Mouse (Mus musculus) G1E (cell line): ENCODE results near the gene Ccdc191. TPM values are rescaled to one million over a fixed set of nuclear protein-coding genes. Genes with fewer than 3 reads are reported as not detected.

Source experiments
- ATAC-seq: 2 replicates; pipeline ENCODE4 v1.8.0; 2016; ENCODE audit warnings: mild to moderate bottlenecking; ENCODE audit not compliant: insufficient number of reproducible peaks, poor library complexity, low FRiP score, severe bottlenecking; ENCODE audit errors: extremely low read depth
- DNase-seq: peaks from one replicate; pipeline ENCODE4 v3.0.0; 2012; ENCODE audit warnings: low spot score
- H3K27me3 ChIP-seq: 2 replicates; pipeline ENCODE4 v1.6.1; 2012; ENCODE audit warnings: mild to moderate bottlenecking, low read length, inconsistent platforms; ENCODE audit not compliant: insufficient read depth
- H3K36me3 ChIP-seq: replicated peaks from 2 replicates; pipeline ENCODE3; 2012; ENCODE audit warnings: mild to moderate bottlenecking, inconsistent platforms
- H3K4me1 ChIP-seq: 2 replicates; pipeline ENCODE4 v1.6.1; 2012; ENCODE audit warnings: low read depth, low read length, inconsistent platforms, mixed read lengths; ENCODE audit not compliant: insufficient read depth
- H3K4me3 ChIP-seq: 2 replicates; pipeline ENCODE4 v1.5.1; 2012; ENCODE audit warnings: low read depth, mild to moderate bottlenecking, inconsistent platforms, low read length, moderate library complexity, mixed read lengths
- H3K9me3 ChIP-seq: replicated peaks from 2 replicates; pipeline ENCODE4 v1.6.1; 2012; ENCODE audit warnings: inconsistent platforms
- CTCF ChIP-seq: IDR thresholded peaks from 2 replicates; pipeline ENCODE4 v1.5.1; 2012; ENCODE audit warnings: low read depth, low read length, inconsistent platforms, mixed read lengths
- GATA1 ChIP-seq: IDR thresholded peaks from 2 replicates; pipeline ENCODE4 v1.6.1; 2012; ENCODE audit warnings: borderline replicate concordance, low read length, inconsistent platforms, mixed read lengths
- GATA2 ChIP-seq: IDR thresholded peaks from 2 replicates; pipeline ENCODE4 v1.6.1; 2012; ENCODE audit warnings: low read depth, low read length, inconsistent platforms, borderline replicate concordance
- POLR2AphosphoS5 ChIP-seq: IDR thresholded peaks from 2 replicates; pipeline ENCODE4 v1.6.1; 2012; ENCODE audit warnings: low read depth, low read length, inconsistent platforms; ENCODE audit not compliant: insufficient replicate concordance
- TAL1 ChIP-seq: conservative IDR thresholded peaks from 2 replicates; pipeline ENCODE4 v1.6.1; 2012; ENCODE audit warnings: low read depth, low read length, inconsistent platforms, mixed read lengths
- polyA plus RNA-seq: library from polyadenylated mRNA; stranded (reverse); fragments of >175 nt; gene quantifications from 2 replicates; pipeline ENCODE4 v1.2.3, GENCODE M21; 2012
- total RNA-seq, 2 experiments: library from RNA; stranded (forward) in 1 of 2; stranded (reverse) in 1 of 2; fragments of 200-1000 nt in 1 of 2; fragments of >200 nt in 1 of 2; fragmentation: Nextera tagmentation in 1 of 2; gene quantifications; 2 replicates each; pipeline ENCODE4 v1.2.3; 2014 to 2017

Gene Ccdc191
- total and polyA plus RNA-seq, 3 experiments = 2.9 to 19.6 (median 16.3) TPM

GRCm38 (mm10) chr16:43894501-43894900 is 4.9 kb downstream of the Ccdc191 start:
- Histone ChIP-seq H3K4me1 (peaks cover 8% of the 10 kb centered on the region), H3K9me3 (no peaks in the 10 kb centered on the region), H3K4me3 (no peak overlapping the region), H3K27me3 (no peaks in the 10 kb centered on the region), H3K36me3 (peaks cover 33% of the 10 kb centered on the region)
- ATAC-seq = no peak
- no peak for DNase-seq
- no peak for TF ChIP-seq TAL1
- no peak for TF ChIP-seq GATA1

DNA sequence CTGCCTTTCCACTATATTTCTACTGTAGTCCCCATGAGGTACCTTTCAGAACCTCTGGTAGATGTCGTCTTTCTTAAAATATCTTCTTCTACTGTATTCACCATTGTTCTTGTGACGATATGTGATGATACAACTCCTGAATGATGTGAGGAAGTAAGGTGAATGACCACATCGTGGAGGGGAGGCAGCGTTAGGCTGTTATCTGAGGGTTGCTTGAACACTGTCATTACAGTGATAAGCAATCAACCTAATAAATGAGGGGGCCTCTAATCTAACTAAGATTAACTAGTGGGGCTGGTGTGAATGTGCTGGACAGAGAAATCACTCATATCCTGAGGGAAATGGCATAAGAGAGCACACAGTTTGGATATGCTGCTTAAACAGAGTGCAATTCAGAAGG is 10.5 kb downstream of the Ccdc191 start:
- ATAC-seq (peak; percentile 63), DNase-seq (no peak)
- Histone ChIP-seq H3K36me3 (peaks cover 26% of the 10 kb centered on the region), H3K4me3 (no peak overlapping the region), H3K27me3 (no peaks in the 10 kb centered on the region), H3K9me3 (no peaks in the 10 kb centered on the region), H3K4me1 (peaks cover 7% of the 10 kb centered on the region)
- TF ChIP-seq POLR2AphosphoS5 (no peak), GATA1 (no peak), CTCF (no peak), TAL1 (no peak), GATA2 (no peak)

GRCm38 (mm10) chr16:43900571-43900970 is 11.0 kb downstream of the Ccdc191 start:
- H3K9me3 ChIP-seq = no peaks in the 10 kb centered on the region
- ATAC-seq = no peak
- peaks cover 7% of the 10 kb centered on the region for H3K4me1 ChIP-seq
- TF ChIP-seq TAL1 = no peak
- TF ChIP-seq GATA1 = no peak
- no peak for DNase-seq
- peaks cover 27% of the 10 kb centered on the region for H3K36me3 ChIP-seq
- H3K27me3 ChIP-seq = no peaks in the 10 kb centered on the region
- H3K4me3 ChIP-seq = no peak overlapping the region

DNA sequence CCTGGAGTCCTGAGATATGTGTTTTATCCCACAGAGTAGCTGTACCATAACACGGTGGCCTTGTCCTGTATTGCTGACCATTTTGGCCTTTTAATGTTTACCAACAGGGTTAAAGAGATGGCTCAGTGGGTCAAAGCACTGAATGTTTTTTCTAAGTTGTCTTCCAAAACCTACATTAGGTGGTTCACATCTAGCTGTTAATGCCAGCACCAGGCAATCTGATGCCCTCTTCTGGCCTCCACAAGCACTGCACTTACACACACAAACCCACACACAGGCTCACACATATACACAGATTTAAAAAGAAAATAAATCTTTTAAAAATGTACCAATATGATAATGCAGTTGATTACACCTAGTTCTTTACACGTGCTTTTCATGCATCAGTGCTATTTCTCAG is 19.3 kb downstream of the Ccdc191 start:
- Histone ChIP-seq H3K4me3 (no peak overlapping the region), H3K9me3 (no peaks in the 10 kb centered on the region), H3K4me1 (no peaks in the 10 kb centered on the region), H3K27me3 (no peaks in the 10 kb centered on the region), H3K36me3 (peaks cover 48% of the 10 kb centered on the region)
- TF ChIP-seq CTCF = peak; percentile 29; the same call in 1 of the 2 replicates
- no peak for TF ChIP-seq GATA1
- ATAC-seq (peak; percentile 45; the same call in 1 of the 2 replicates), DNase-seq (no peak)

- Histone ChIP-seq H3K36me3 (peaks cover 27% of the 10 kb centered on the region), H3K4me1 (no peaks in the 10 kb centered on the region), H3K4me3 (no peak overlapping the region), H3K9me3 (no peaks in the 10 kb centered on the region), H3K27me3 (no peaks in the 10 kb centered on the region)
- TF ChIP-seq CTCF (no peak), POLR2AphosphoS5 (no peak), TAL1 (no peak), GATA2 (no peak), GATA1 (no peak)
- no peak for ATAC-seq
- DNase-seq = no peak
Observed at GRCm38 (mm10) chr16:43918867-43919266, 29.3 kb downstream of the Ccdc191 start.

- ATAC-seq = no peak
- Histone ChIP-seq H3K27me3 (no peaks in the 10 kb centered on the region), H3K36me3 (peaks cover 32% of the 10 kb centered on the region), H3K4me1 (no peaks in the 10 kb centered on the region), H3K4me3 (no peak overlapping the region), H3K9me3 (no peaks in the 10 kb centered on the region)
- no peak for DNase-seq
- no peak for TF ChIP-seq TAL1
- no peak for TF ChIP-seq POLR2AphosphoS5
- no peak for TF ChIP-seq CTCF
- TF ChIP-seq GATA1 = no peak
- TF ChIP-seq GATA2 = no peak
Observed at GRCm38 (mm10) chr16:43922024-43922423, 32.4 kb downstream of the Ccdc191 start.

- no peak for TF ChIP-seq TAL1
- no peak for TF ChIP-seq CTCF
- no peak for TF ChIP-seq GATA2
- no peak for TF ChIP-seq POLR2AphosphoS5
- TF ChIP-seq GATA1 = no peak
Observed at GRCm38 (mm10) chr16:43922630-43923029, 33.0 kb downstream of the Ccdc191 start.

More at GRCm38 (mm10) chr16:43922630-43923029, 33.0 kb downstream of the Ccdc191 start:
- Histone ChIP-seq H3K4me1 (no peaks in the 10 kb centered on the region), H3K9me3 (no peaks in the 10 kb centered on the region), H3K36me3 (peaks cover 33% of the 10 kb centered on the region), H3K4me3 (no peak overlapping the region), H3K27me3 (no peaks in the 10 kb centered on the region)
- ATAC-seq = no peak
- DNase-seq = no peak
